ENCODE assay signal across 24 mouse cellular contexts in the genomic region with DNA sequence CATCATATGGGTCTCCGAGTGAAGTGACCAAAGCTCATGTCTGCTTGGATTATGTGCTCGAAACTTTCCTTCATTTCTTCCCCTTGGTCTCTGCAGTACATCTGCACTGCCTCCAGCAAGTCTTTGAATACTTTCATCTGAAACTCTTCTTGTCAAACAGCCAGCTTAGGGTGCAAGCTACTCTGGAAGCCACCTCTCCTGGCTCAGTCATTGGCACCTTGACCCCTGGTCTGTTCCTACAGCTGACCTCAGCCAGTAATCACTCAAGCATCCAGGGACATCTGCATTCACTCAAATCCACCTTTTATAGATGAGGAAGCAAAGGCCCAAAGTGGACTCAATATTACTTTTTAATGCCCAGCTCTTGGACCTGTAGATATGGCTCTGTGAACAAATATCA. TPM values are rescaled to one million over a fixed set of nuclear protein-coding genes. Genes with fewer than 3 reads are reported as not detected.
DNase-seq lines count a peak whose midpoint lies in the region; ATAC-seq and TF ChIP-seq lines count a peak whose summit lies in the region.
"Had no signal": no experiment of that assay in that cellular context is flagged by ENCODE, and none has a peak within 500 bp of the region (broad histone marks: within the 10 kb centered on the region; RNA-seq: fewer than 3 reads in every experiment).

No protein-coding gene starts in this region.

- no peak for TF ChIP-seq CTCF in G1E (IDR thresholded peaks at IDR 0.05; ENCODE audit: low read depth, low read length)

- H3K9ac ChIP-seq in kidney, embryonic 14.5 days (ENCODE audit: low read depth, low read length) = no peak overlapping the region
- peak overlapping the region; percentile 97 for H3K9ac ChIP-seq in liver, embryonic 13.5 days
- H3K9ac ChIP-seq: hindbrain, embryonic 15.5 days; intestine, embryonic 15.5 days; limb, embryonic 15.5 days had no signal

- DNase-seq in cerebellum, adult 9-10 months = peak; percentile 34
- DNase-seq in cerebellum, adult 8-10 months = no peak
- DNase-seq in kidney, adult 18-20 months = peak; percentile 39
- DNase-seq in G1E (ENCODE audit: low spot score) = no peak
- no peak for DNase-seq in liver, embryonic 13.5 days
- DNase-seq in retina, embryonic 14.5 days (ENCODE audit: low spot score) = no peak
- no peak for DNase-seq in T-cell, adult 2 months (ENCODE audit: low spot score)
- DNase-seq: adrenal gland, postnatal 14 days; cerebellum, adult 18-20 months; gastrocnemius, postnatal 25 days; heart, postnatal 4 days; lung, postnatal 14 days; right cerebral cortex, postnatal 25 days; thymus, postnatal 36 days had no signal

- no peaks in the 10 kb centered on the region for H3K36me3 ChIP-seq in kidney, embryonic 14.5 days (ENCODE audit: control insufficient read depth, insufficient read depth, low read length)
- peaks cover 67% of the 10 kb centered on the region for H3K36me3 ChIP-seq in G1E (replicated peaks)
- peaks cover 66% of the 10 kb centered on the region for H3K36me3 ChIP-seq in liver, embryonic 13.5 days
- H3K36me3 ChIP-seq: hindbrain, embryonic 15.5 days; intestine, embryonic 15.5 days; limb, embryonic 15.5 days had no signal

- no peak overlapping the region for H3K4me2 ChIP-seq in kidney, embryonic 14.5 days (replicated peaks; ENCODE audit: low read depth, low read length)
- peak overlapping the region; percentile 98 for H3K4me2 ChIP-seq in liver, embryonic 13.5 days
- H3K4me2 ChIP-seq: hindbrain, embryonic 15.5 days; intestine, embryonic 15.5 days; limb, embryonic 15.5 days had no signal

- no peak overlapping the region for H3K27ac ChIP-seq in kidney, embryonic 14.5 days (ENCODE audit: low read depth, low read length)
- peak overlapping the region; percentile 96 for H3K27ac ChIP-seq in liver, embryonic 13.5 days
- H3K27ac ChIP-seq: embryonic facial prominence, embryonic 10.5 days; hindbrain, embryonic 15.5 days; intestine, embryonic 15.5 days; limb, embryonic 15.5 days had no signal

- H3K4me3 ChIP-seq in kidney, embryonic 14.5 days (ENCODE audit: low read length) = no peak overlapping the region
- H3K4me3 ChIP-seq in G1E (ENCODE audit: low read depth, low read length) = peak overlapping the region; percentile 51; the same call in 1 of the 2 replicates
- peak overlapping the region; percentile 99 for H3K4me3 ChIP-seq in liver, embryonic 13.5 days (replicated peaks)
- H3K4me3 ChIP-seq: embryonic facial prominence, embryonic 10.5 days; hindbrain, embryonic 15.5 days; intestine, embryonic 15.5 days; limb, embryonic 15.5 days had no signal

- no peak for ATAC-seq in kidney, embryonic 14.5 days (ENCODE audit: low FRiP score, low TSS enrichment)
- no peak for ATAC-seq in G1E (ENCODE audit: extremely low read depth, insufficient number of reproducible peaks, low FRiP score, poor library complexity, severe bottlenecking)
- ATAC-seq in liver, embryonic 13.5 days (ENCODE audit: low read depth) = no peak
- ATAC-seq: CD4-positive, CD25-positive, alpha-beta regulatory T cell, adult 4 months; forebrain, embryonic 14.5 days; intestine, embryonic 15.5 days had no signal

- H3K9me3 ChIP-seq in kidney, embryonic 14.5 days (ENCODE audit: control insufficient read depth, low read length) = no peaks in the 10 kb centered on the region
- H3K9me3 ChIP-seq in G1E (replicated peaks) = no peaks in the 10 kb centered on the region
- H3K9me3 ChIP-seq in liver, embryonic 13.5 days (replicated peaks) = no peaks in the 10 kb centered on the region
- H3K9me3 ChIP-seq: embryonic facial prominence, embryonic 10.5 days; hindbrain, embryonic 15.5 days; intestine, embryonic 15.5 days; limb, embryonic 15.5 days had no signal

- 89% methylated on average over 2 of the region's 2 CpGs for WGBS in kidney, embryonic 14.5 days
- 89% methylated on average over 2 of the region's 2 CpGs for WGBS in liver, embryonic 13.5 days (ENCODE audit: insufficient replicate concordance)

- peaks cover 3% of the 10 kb centered on the region; the same call in 1 of the 2 replicates for H3K27me3 ChIP-seq in kidney, embryonic 14.5 days (ENCODE audit: control insufficient read depth, insufficient read depth, low read length)
- H3K27me3 ChIP-seq in G1E (ENCODE audit: insufficient read depth, low read length) = no peaks in the 10 kb centered on the region
- no peaks in the 10 kb centered on the region for H3K27me3 ChIP-seq in liver, embryonic 13.5 days
- H3K27me3 ChIP-seq: intestine, embryonic 15.5 days; limb, embryonic 15.5 days had no signal

- H3K4me1 ChIP-seq in kidney, embryonic 14.5 days (ENCODE audit: control insufficient read depth, insufficient read depth, low read length) = no peaks in the 10 kb centered on the region
- H3K4me1 ChIP-seq in G1E (ENCODE audit: insufficient read depth, low read depth, low read length) = peaks cover 79% of the 10 kb centered on the region
- peaks cover 86% of the 10 kb centered on the region for H3K4me1 ChIP-seq in liver, embryonic 13.5 days (replicated peaks)

RNA-seq across cellular contexts. Expression of gene Gm10300, which starts 2.8 kb away (rescaled TPM):
- 0.09 TPM in 1 of 2 replicates, not detected in the other for polyA plus RNA-seq in kidney, embryonic 14.5 days (2014; fragmentation: Nextera tagmentation; extraction: Ambion mirVana)
- total RNA-seq in G1E (2014; fragmentation: Nextera tagmentation) (0.63 and 1.2 TPM in 2 replicates), G1E (2017) (0.16 and 0.46 TPM in 2 replicates)
- polyA plus RNA-seq in G1E (2012) = 0.26 and 0.28 TPM in 2 replicates
- 0.39 and 0.63 TPM in 2 replicates for polyA plus RNA-seq in liver, embryonic 13.5 days (2015; fragmentation: Nextera tagmentation; extraction: Ambion mirVana)
- total RNA-seq: ES-E14; gastrocnemius, postnatal 25 days; left cerebral cortex, adult 18-20 months had no signal
- polyA plus RNA-seq: brain, embryonic 14.5 days; CD4-positive, CD25-positive, alpha-beta regulatory T cell, adult 4 months; embryonic facial prominence, embryonic 10.5 days; forebrain, embryonic 14.5 days; hindbrain, embryonic 15.5 days had no signal

RNA-seq across cellular contexts. Expression of gene Epb41, which starts 3.4 kb away (rescaled TPM):
- polyA plus RNA-seq in kidney, embryonic 14.5 days (2014; fragmentation: Nextera tagmentation; extraction: Ambion mirVana) = 52.5 and 78.5 TPM in 2 replicates
- total RNA-seq in G1E (2014; fragmentation: Nextera tagmentation) (329 and 560 TPM in 2 replicates), G1E (2017) (97.8 and 129 TPM in 2 replicates)
- 119 and 152 TPM in 2 replicates for polyA plus RNA-seq in G1E (2012)
- polyA plus RNA-seq in liver, embryonic 13.5 days (2015; fragmentation: Nextera tagmentation; extraction: Ambion mirVana) = 147 and 193 TPM in 2 replicates

Comparison
In these comparisons a context has a peak if more than half of its experiments do, and no peak if none do; other contexts are left out.
1. DNase-seq: peak in cerebellum, adult 9-10 months (single experiment) and kidney, adult 18-20 months (single experiment); none in cerebellum, adult 8-10 months (single experiment), G1E (single experiment), liver, embryonic 13.5 days (single experiment), retina, embryonic 14.5 days (single experiment) and T-cell, adult 2 months (single experiment).